Mouse (Mus musculus): ENCODE data around the gene Ttyh1. TPM values are rescaled to one million over a fixed set of nuclear protein-coding genes. Genes with fewer than 3 reads are reported as not detected.
A peak's percentile ranks its signal among the peaks of the same experiment; 100 is the strongest.
"Not testable (repeated sequence)": the region's sequence is repeated elsewhere in the genome, so short reads cannot be mapped to it uniquely, and the experiment has no call there.

Ttyh1 gene
- polyA plus RNA-seq, 1 experiment from 2014 or later = 141 TPM

- Histone ChIP-seq H3K4me3 (no peak overlapping the region), H3K4me1 (replicated peaks) (peaks cover 33% of the 10 kb centered on the region)
- WGBS = 94% methylated on average over 20 of the region's 23 CpGs
Observed at GRCm38 (mm10) chr7:4146241-4147180, 27.3 kb downstream of the Ttyh1 start.

DNA sequence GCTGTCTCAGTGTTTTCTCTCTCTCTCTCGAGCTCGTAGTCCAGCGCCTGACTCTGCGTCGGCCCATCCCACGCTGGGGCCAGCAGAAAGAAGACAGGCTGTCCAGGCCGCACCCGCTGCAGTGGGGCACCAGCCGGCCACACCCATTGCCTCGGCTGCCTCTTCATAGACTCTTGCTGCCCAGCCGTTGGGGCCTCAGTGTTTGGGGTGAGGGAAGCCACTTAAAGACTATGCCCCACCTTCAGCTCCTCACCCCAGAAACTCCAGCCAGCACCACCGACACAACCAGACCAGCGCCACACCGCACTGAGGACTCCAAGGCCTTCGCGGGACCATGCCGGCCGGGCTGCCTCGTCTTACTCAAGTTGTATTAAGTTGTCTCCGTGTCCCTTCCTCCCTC lies 28.2 kb downstream of the Ttyh1 start:
- H3K4me1 ChIP-seq (replicated peaks) = peaks cover 35% of the 10 kb centered on the region
- H3K9me3 ChIP-seq = no peaks in the 10 kb centered on the region
- no peak overlapping the region for H3K4me2 ChIP-seq
- H3K9ac ChIP-seq = no peak overlapping the region
- H3K4me3 ChIP-seq = no peak overlapping the region
- no peak for ATAC-seq (ENCODE audit: low read depth)
- WGBS = 90% methylated on average over 14 of the region's 20 CpGs
- no peak overlapping the region for H3K27ac ChIP-seq (replicated peaks)
- peaks cover 60% of the 10 kb centered on the region for H3K36me3 ChIP-seq
- peaks cover 23% of the 10 kb centered on the region for H3K27me3 ChIP-seq

More at GRCm38 (mm10) chr7:4146241-4147180, 27.3 kb downstream of the Ttyh1 start:
- Histone ChIP-seq H3K27me3 (peaks cover 15% of the 10 kb centered on the region), H3K27ac (replicated peaks) (no peak overlapping the region), H3K36me3 (peaks cover 69% of the 10 kb centered on the region), H3K4me2 (no peak overlapping the region), H3K9me3 (no peaks in the 10 kb centered on the region), H3K9ac (no peak overlapping the region)
- ATAC-seq (ENCODE audit: low read depth) = no peak

DNA sequence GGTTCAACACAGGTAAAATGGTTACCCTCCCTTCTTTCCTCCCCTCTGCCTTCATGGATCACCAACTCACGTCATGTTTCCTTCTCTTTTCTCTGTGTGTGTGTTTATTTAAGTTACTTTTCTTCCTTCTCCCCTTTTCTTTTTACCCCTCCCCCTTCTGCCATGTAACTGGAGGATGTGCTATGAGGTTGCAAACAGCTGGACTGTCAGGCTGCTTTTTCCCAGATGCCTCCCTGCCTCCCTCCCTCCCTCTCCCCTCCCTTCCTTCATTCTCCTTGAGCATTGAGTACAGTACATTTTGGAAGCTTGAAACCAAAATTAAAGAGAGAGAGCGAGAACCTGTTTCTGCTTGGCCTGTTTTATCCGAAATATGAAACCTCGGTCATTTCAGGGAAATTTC lies 28.6 kb downstream of the Ttyh1 start:
- Histone ChIP-seq H3K27ac (replicated peaks) (no peak overlapping the region), H3K4me1 (replicated peaks) (peaks cover 35% of the 10 kb centered on the region), H3K4me2 (peak overlapping the region; percentile 73), H3K4me3 (peak overlapping the region; percentile 55; the same call in 1 of the 2 replicates), H3K9ac (peak overlapping the region; percentile 76), H3K9me3 (no peaks in the 10 kb centered on the region), H3K36me3 (peaks cover 56% of the 10 kb centered on the region), H3K27me3 (peaks cover 27% of the 10 kb centered on the region)
- no peak for ATAC-seq (ENCODE audit: low read depth)
- WGBS = 83% methylated on average over 4 of the region's 4 CpGs

- Histone ChIP-seq H3K9me3 (no peaks in the 10 kb centered on the region), H3K27me3 (peaks cover 34% of the 10 kb centered on the region), H3K4me3 (peak overlapping the region; percentile 55), H3K36me3 (peaks cover 48% of the 10 kb centered on the region), H3K27ac (replicated peaks) (peak overlapping the region; percentile 88), H3K4me2 (peak overlapping the region; percentile 73), H3K9ac (peak overlapping the region; percentile 76), H3K4me1 (replicated peaks) (peaks cover 35% of the 10 kb centered on the region)
- peak; percentile 21 for ATAC-seq (ENCODE audit: low read depth)
- WGBS = 28% methylated on average over 18 of the region's 18 CpGs
Observed at GRCm38 (mm10) chr7:4148341-4149208, 29.4 kb downstream of the Ttyh1 start.

DNA sequence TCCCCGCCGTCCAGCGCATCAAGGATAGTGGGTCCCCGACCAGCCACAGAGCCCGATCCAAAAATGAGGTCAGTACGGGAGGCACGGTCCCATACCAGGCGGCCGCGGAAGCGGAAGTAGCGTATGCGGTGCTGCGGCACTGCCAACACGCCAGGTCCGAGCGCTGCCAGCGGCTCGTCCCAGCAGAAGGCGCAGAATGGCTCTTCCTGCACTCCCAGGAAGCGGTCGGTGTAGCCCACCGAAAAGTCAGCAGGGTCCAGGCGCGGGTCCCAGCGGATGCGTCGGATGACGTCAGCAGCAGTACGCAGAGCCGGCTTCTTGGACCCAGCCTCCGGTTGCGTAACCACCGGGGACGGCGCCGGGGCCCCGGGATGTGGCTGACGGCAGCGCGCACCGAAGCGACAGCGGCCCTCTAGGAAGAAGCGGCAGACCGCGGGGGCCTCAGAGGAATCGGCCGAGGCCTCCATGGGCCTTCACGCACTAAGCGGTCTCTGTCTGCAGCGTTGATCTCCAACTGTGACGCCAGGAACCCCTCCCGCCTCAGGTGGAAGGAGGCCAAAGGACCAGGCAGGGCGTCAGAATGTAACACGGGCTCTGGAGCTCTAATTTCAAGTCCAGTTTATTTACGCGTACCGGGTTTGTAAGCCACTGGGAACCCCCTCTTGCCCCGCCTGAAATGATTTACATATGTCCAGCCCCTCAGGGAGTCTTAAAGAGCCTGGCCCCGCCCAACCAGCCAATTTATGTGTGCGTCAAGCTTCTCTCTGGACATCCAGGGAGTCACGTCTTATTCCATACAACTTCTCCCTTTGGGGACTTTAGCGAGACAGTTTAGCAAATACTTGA lies 30.2 kb downstream of the Ttyh1 start:
- WGBS = under 1% methylated on average over 64 of the region's 64 CpGs
- H3K27ac ChIP-seq (replicated peaks) = peak overlapping the region; percentile 88
- peak; percentile 77 for ATAC-seq (ENCODE audit: low read depth)
- no peaks in the 10 kb centered on the region for H3K9me3 ChIP-seq
- H3K4me1 ChIP-seq (replicated peaks) = peaks cover 35% of the 10 kb centered on the region
- peak overlapping the region; percentile 55 for H3K4me3 ChIP-seq
- peak overlapping the region; percentile 76 for H3K9ac ChIP-seq
- H3K36me3 ChIP-seq = peaks cover 40% of the 10 kb centered on the region
- peaks cover 42% of the 10 kb centered on the region for H3K27me3 ChIP-seq
- peak overlapping the region; percentile 73 for H3K4me2 ChIP-seq

GRCm38 (mm10) chr7:4150059-4150541 lies 30.9 kb downstream of the Ttyh1 start, which contains the start of gene Leng9:
Gene Leng9 (minus strand): TSS chr7:4150374.
- no peaks in the 10 kb centered on the region for H3K9me3 ChIP-seq
- H3K36me3 ChIP-seq = peaks cover 33% of the 10 kb centered on the region
- H3K4me2 ChIP-seq = peak within 1 kb of the TSS; percentile 73
- peaks cover 35% of the 10 kb centered on the region for H3K4me1 ChIP-seq (replicated peaks)
- 2% methylated on average over 14 of the region's 14 CpGs for WGBS
- H3K27ac ChIP-seq (replicated peaks) = peak within 1 kb of the TSS; percentile 88
- peak; percentile 44 for ATAC-seq (ENCODE audit: low read depth)
- H3K9ac ChIP-seq = peak within 1 kb of the TSS; percentile 76
- peak within 1 kb of the TSS; percentile 55 for H3K4me3 ChIP-seq
- peaks cover 42% of the 10 kb centered on the region for H3K27me3 ChIP-seq

DNA sequence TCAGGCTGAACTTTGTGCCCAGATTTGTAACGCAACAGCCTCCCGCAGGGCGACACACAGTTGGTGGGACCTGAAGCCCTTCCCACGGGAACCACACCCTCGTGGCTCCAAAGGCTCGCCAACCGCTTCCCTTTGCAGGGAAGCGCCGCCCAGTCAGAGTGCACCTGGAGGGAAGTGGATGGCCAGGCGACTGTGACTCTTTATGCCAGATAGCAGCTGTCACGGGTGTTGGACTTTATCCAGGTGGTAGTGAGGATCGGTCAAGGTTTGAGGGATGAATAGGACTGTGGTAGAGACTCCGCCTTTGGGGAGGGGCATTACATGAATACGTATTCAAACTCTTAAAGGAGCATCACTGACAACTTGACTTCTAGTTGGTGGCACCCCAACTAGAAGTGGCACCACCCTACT lies 31.6 kb downstream of the Ttyh1 start:
- H3K4me1 ChIP-seq (replicated peaks) = peaks cover 35% of the 10 kb centered on the region
- H3K9me3 ChIP-seq = no peaks in the 10 kb centered on the region
- H3K27me3 ChIP-seq = peaks cover 42% of the 10 kb centered on the region
- H3K4me3 ChIP-seq = peak overlapping the region; percentile 55
- H3K9ac ChIP-seq = peak overlapping the region; percentile 76; the same call in 1 of the 2 replicates
- H3K36me3 ChIP-seq = peaks cover 26% of the 10 kb centered on the region
- H3K4me2 ChIP-seq = peak overlapping the region; percentile 73
- WGBS = 3% methylated on average over 14 of the region's 14 CpGs
- ATAC-seq (ENCODE audit: low read depth) = no peak
- no peak overlapping the region for H3K27ac ChIP-seq (replicated peaks)

DNA sequence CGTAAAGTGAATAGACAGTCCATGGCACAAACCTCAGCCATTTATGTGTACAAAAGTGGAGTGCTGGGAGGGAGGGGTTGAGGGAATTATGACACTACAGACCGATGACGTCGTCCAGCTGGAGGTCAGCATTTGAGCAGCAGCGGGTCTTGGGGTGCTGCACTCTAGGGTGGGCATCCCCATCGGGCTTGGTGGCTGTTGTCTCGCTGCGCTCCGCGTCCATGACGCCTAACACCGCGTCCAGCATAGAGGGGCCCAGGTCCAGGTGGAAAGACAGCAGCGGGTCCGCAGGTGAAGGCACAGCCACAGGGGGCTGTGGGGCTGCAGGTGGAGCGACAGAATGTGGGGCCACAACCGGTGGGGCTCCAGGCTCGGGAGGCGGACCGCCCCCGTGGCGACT lies 32.0 kb downstream of the Ttyh1 start:
- H3K27me3 ChIP-seq = peaks cover 42% of the 10 kb centered on the region
- no peaks in the 10 kb centered on the region for H3K9me3 ChIP-seq
- H3K4me2 ChIP-seq = peak overlapping the region; percentile 73
- no peak overlapping the region for H3K27ac ChIP-seq (replicated peaks)
- H3K9ac ChIP-seq = peak overlapping the region; percentile 32; the same call in 1 of the 2 replicates
- peaks cover 35% of the 10 kb centered on the region for H3K4me1 ChIP-seq (replicated peaks)
- ATAC-seq (ENCODE audit: low read depth) = no peak
- 8% methylated on average over 22 of the region's 22 CpGs for WGBS
- H3K36me3 ChIP-seq = peaks cover 22% of the 10 kb centered on the region
- H3K4me3 ChIP-seq = peak overlapping the region; percentile 55

DNA sequence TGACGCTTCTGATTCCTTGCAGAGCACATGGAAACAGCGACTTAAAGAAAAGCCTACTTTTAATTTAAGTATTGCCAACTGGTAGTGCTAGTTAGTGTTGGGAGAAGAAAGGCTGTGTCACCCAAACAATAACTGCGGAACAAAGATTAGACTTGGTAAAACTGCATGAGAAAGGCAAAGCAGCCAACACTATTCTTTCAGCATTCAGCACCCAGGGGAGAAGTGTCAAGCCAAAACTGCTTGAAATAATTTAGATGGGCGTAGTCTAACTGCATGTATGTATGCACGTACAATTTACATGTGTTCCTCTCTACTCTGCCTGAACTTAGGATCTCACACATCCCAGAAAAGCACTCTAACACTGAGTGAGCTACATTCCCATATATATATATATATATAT lies 35.1 kb downstream of the Ttyh1 start:
- no peak overlapping the region for H3K4me2 ChIP-seq
- H3K36me3 ChIP-seq = no peaks in the 10 kb centered on the region
- H3K4me1 ChIP-seq (replicated peaks) = peaks cover 20% of the 10 kb centered on the region
- no peak overlapping the region for H3K27ac ChIP-seq (replicated peaks)
- H3K4me3 ChIP-seq = no peak overlapping the region
- no peaks in the 10 kb centered on the region for H3K9me3 ChIP-seq
- no peak for ATAC-seq (ENCODE audit: low read depth)
- 71% methylated on average over 5 of the region's 5 CpGs for WGBS
- peaks cover 42% of the 10 kb centered on the region for H3K27me3 ChIP-seq
- no peak overlapping the region for H3K9ac ChIP-seq

DNA sequence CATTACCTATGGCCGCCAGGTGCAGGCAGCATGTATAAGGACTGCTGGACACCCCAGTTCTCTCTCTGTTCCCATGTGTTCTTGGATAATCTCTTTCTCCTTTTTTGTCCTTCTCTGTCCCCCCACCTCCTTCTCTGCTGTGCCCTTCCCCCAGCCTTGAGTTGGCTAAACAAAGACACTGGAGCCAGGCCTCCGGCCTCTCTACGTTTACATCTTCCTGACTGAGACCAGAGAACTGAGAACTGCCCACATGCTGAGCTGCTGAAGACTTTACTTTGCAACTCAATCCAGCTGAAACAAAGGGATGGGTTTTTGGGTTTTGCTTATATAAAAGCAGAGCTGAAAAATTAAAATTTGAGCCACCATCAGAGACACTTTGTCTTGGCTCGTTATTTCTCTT lies 35.8 kb downstream of the Ttyh1 start:
- WGBS = 40% methylated on average over 4 of the region's 4 CpGs
- H3K4me2 ChIP-seq = no peak overlapping the region
- H3K9ac ChIP-seq = no peak overlapping the region
- H3K4me1 ChIP-seq (replicated peaks) = peaks cover 17% of the 10 kb centered on the region
- H3K27me3 ChIP-seq = peaks cover 42% of the 10 kb centered on the region
- H3K4me3 ChIP-seq = no peak overlapping the region
- no peak for ATAC-seq (ENCODE audit: low read depth)
- H3K9me3 ChIP-seq = no peaks in the 10 kb centered on the region
- H3K27ac ChIP-seq (replicated peaks) = no peak overlapping the region
- no peaks in the 10 kb centered on the region for H3K36me3 ChIP-seq

DNA sequence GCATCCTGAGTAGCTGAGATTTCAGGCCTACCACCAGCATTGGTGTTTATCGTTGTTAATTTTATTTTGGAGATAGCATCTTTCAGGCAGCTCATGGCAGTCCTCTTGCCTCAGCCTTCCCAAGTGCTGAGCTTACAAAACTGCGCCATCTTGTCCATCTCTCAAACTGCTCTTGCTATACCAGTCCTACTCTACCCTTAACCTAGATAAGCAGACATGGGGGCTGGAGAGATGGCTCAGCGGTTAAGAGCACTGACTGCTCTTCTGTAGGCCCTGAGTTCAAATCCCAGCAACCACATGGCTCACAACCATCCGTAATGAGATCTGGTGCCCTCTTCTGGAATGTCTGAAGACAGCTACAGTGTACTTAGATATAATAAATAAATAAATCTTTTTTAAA lies 42.4 kb downstream of the Ttyh1 start:
- WGBS = 96% methylated on average over 4 of the region's 4 CpGs
- H3K36me3 ChIP-seq; H3K4me3 ChIP-seq; H3K9me3 ChIP-seq; H3K27me3 ChIP-seq; H3K27ac ChIP-seq (replicated peaks); H3K9ac ChIP-seq; H3K4me2 ChIP-seq; ATAC-seq (ENCODE audit: low read depth): not testable (repeated sequence)
- peaks cover 22% of the 10 kb centered on the region for H3K4me1 ChIP-seq (replicated peaks)

Measured in neural tube, embryonic 13.5 days (tissue).